Mouse (Mus musculus) CH12.LX (cell line): ENCODE results near the gene Nectin2. TPM values are rescaled to one million over a fixed set of nuclear protein-coding genes. Genes with fewer than 3 reads are reported as not detected.

Experiments
- DNase-seq: peaks from one replicate; pipeline ENCODE4 v3.0.0-alpha.2; 2013; ENCODE audit errors: extremely low read depth
- H3K27ac ChIP-seq: 2 replicates; pipeline ENCODE4 v1.5.1; 2012; ENCODE audit warnings: low read depth, mild to moderate bottlenecking, control low read depth, moderate library complexity; ENCODE audit not compliant: insufficient read depth
- H3K27me3 ChIP-seq: replicated peaks from 2 replicates; pipeline ENCODE3; 2012; ENCODE audit warnings: inconsistent platforms
- H3K36me3 ChIP-seq, 2 experiments: replicated peaks in 1 of 2; 2 replicates each; pipeline versions ENCODE3 to v1.6.1; 2012; ENCODE audit warnings: inconsistent platforms in 1 of 2, low read length in 1 of 2, mild to moderate bottlenecking in 1 of 2, mixed read lengths in 1 of 2, moderate library complexity in 1 of 2; ENCODE audit not compliant: control insufficient read depth in 1 of 2, insufficient read depth in 1 of 2
- H3K4me1 ChIP-seq, 2 experiments: 2 replicates each; pipeline ENCODE4 v1.6.1; 2012; ENCODE audit warnings: inconsistent platforms in 1 of 2, moderate library complexity in 1 of 2; ENCODE audit not compliant: insufficient read depth in 2 of 2, control insufficient read depth in 1 of 2
- H3K4me2 ChIP-seq: 2 replicates; pipeline ENCODE4 v1.6.1; 2012; ENCODE audit warnings: low read depth, mild to moderate bottlenecking, control low read depth; ENCODE audit not compliant: poor library complexity, insufficient read depth, severe bottlenecking
- H3K4me3 ChIP-seq, 3 experiments: fragments of 150-350 bp in 1 of 3; sonication (generic) in 1 of 3; replicated peaks in 1 of 3; 2 replicates each; pipeline versions ENCODE3 to v1.5.1; 2011 to 2012; ENCODE audit warnings: low read depth in 2 of 3, low read length in 2 of 3, mild to moderate bottlenecking in 2 of 3, moderate library complexity in 2 of 3, control low read depth in 1 of 3, improper control_type of control experiment in 1 of 3, inconsistent platforms in 1 of 3, mixed read lengths in 1 of 3; ENCODE audit not compliant: poor library complexity in 1 of 3
- H3K79me2 ChIP-seq: replicated peaks from 2 replicates; pipeline ENCODE4 v1.6.1; 2012; ENCODE audit warnings: mild to moderate bottlenecking, moderate library complexity; ENCODE audit not compliant: control insufficient read depth, poor library complexity, insufficient read depth, severe bottlenecking; ENCODE audit errors: extremely low read depth
- H3K9ac ChIP-seq: 2 replicates; pipeline ENCODE4 v1.6.1; 2012; ENCODE audit warnings: low read depth, mild to moderate bottlenecking, control low read depth, moderate library complexity; ENCODE audit not compliant: insufficient read depth
- H3K9me3 ChIP-seq: replicated peaks from 2 replicates; pipeline ENCODE3; 2012; ENCODE audit warnings: low read length, inconsistent platforms, mixed read lengths
- BHLHE40 ChIP-seq: IDR thresholded peaks from 2 replicates; pipeline ENCODE4 v1.6.1; 2011; ENCODE audit warnings: mild to moderate bottlenecking, low read depth, low read length, improper control_type of control experiment
- MAFK ChIP-seq: IDR thresholded peaks from 2 replicates; pipeline ENCODE4 v1.6.1; 2011; ENCODE audit warnings: low read length, improper control_type of control experiment; ENCODE audit not compliant: insufficient replicate concordance
- MAX ChIP-seq: IDR thresholded peaks from 2 replicates; pipeline ENCODE4 v1.6.1; 2011; ENCODE audit warnings: low read length, improper control_type of control experiment
- MAZ ChIP-seq: IDR thresholded peaks from 2 replicates; pipeline ENCODE4 v1.6.1; 2012; ENCODE audit warnings: low read depth, mild to moderate bottlenecking, inconsistent platforms, low read length, improper control_type of control experiment, moderate library complexity
- NELFE ChIP-seq: IDR thresholded peaks from 2 replicates; pipeline ENCODE4 v1.6.1; 2011; ENCODE audit warnings: low read depth, low read length, improper control_type of control experiment
- NRF1 ChIP-seq: IDR thresholded peaks from 2 replicates; pipeline ENCODE4 v1.6.1; 2014; ENCODE audit warnings: low read depth, mild to moderate bottlenecking, inconsistent platforms, low read length, improper control_type of control experiment, moderate library complexity
- PAX5 ChIP-seq: IDR thresholded peaks from 2 replicates; pipeline ENCODE4 v1.6.1; 2012; ENCODE audit warnings: low read length, inconsistent platforms, mixed read lengths
- POLR2A ChIP-seq: IDR thresholded peaks from 2 replicates; pipeline ENCODE4 v1.6.1; 2011; ENCODE audit warnings: low read depth, mild to moderate bottlenecking, improper control_type of control experiment, low read length
- TBP ChIP-seq: conservative IDR thresholded peaks from 2 replicates; pipeline ENCODE4 v1.6.1; 2011; ENCODE audit warnings: low read depth, low read length, improper control_type of control experiment
- USF1 ChIP-seq: IDR thresholded peaks from 2 replicates; pipeline ENCODE4 v1.6.1; 2014; ENCODE audit warnings: low read depth, mild to moderate bottlenecking, inconsistent platforms, low read length, improper control_type of control experiment
- ZC3H11A ChIP-seq: IDR thresholded peaks from 2 replicates; pipeline ENCODE4 v1.6.1; 2012; ENCODE audit warnings: low read depth, mild to moderate bottlenecking, inconsistent platforms, low read length, improper control_type of control experiment
- ZNF384 ChIP-seq: IDR thresholded peaks from 2 replicates; pipeline ENCODE4 v1.6.1; 2012; ENCODE audit warnings: low read depth, low read length, improper control_type of control experiment, inconsistent platforms
- dilution Hi-C: fragments of 300-500 bp; cut with MboI; formaldehyde crosslinking; loops from 2 replicates; pipeline ENCODE4 v1.14.3; 2020; ENCODE audit warnings: low sequenced_read_pairs; ENCODE audit not compliant: extremely low pct_unique_long_range_greater_than_20kb, extremely low pct_ligation_motif_present
- in situ Hi-C: fragments of 300-500 bp; cut with MboI; formaldehyde crosslinking; loops from 3 replicates; pipeline ENCODE4 v1.14.3; 2019; ENCODE audit warnings: low sequenced_read_pairs, low pct_ligation_motif_present, low pct_unique_long_range_greater_than_20kb, mixed read lengths
- polyA plus RNA-seq: library from polyadenylated mRNA; unstranded; fragments of >175 nt; gene quantifications from 2 replicates; pipeline ENCODE4 v1.2.1, GENCODE M21; 2012; ENCODE audit warnings: low read depth; ENCODE audit not compliant: insufficient read length
- total RNA-seq, 2 experiments: library from RNA; depleted of rRNA; stranded (reverse); fragments of 300-350 nt in 1 of 2; fragments of >200 nt in 1 of 2; gene quantifications; 2 replicates each; pipeline ENCODE4 v1.2.3; 2012 to 2014

Gene Nectin2
- total and polyA plus RNA-seq, 3 experiments, result 3.0 to 14.1 (median 6.3) TPM

DNA sequence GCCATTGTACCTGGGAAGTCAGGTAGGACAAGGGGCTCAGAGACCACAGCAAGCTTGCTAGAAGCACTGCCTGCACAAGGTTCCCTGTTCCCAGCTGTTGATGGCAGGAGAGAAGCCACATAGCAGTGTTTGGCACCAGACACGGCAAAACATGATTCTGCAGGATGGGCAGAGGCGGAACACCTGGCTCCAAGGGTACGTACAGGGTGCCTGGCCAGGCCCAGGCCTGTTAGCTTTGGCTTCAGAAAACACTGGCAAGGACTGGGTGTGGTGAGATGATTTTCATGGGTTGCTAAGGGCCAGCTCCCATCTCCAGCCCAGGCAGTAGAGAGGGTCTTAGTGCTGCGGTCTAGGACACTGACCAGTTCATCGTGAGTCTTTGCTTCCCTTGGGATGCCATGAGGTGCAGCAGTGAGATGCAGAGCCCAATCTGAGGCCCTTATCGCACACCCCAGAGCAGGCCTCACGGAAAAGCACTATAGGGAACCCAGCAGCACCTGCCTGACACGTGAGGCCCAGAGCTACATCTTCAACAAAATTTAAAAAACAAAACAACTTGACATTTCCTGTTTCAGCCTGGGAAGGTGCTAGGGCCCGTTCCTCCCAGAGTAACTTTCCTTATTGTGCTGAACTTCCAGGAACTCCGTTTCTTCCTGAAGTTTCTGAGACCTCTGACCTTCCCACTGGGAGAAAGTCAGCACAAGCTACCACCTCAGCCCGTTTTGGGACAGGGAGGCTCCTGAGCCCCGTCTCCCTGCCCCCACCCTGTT lies 49.8 kb downstream of the Nectin2 start:
- H3K9ac ChIP-seq, result no peak overlapping the region
- dilution Hi-C loops, result no loop called here
- peaks cover 5% of the 10 kb centered on the region for H3K9me3 ChIP-seq
- H3K27ac ChIP-seq, result peak overlapping the region; percentile 12; the same call in 1 of the 2 replicates
- H3K27me3 ChIP-seq, result no peaks in the 10 kb centered on the region
- no peak overlapping the region for H3K4me2 ChIP-seq
- peaks cover 53 to 86% of the 10 kb centered on the region in 2 experiments for H3K36me3 ChIP-seq
- no peak for DNase-seq
- no peaks in the 10 kb centered on the region for H3K79me2 ChIP-seq
- TF ChIP-seq NELFE (no peak), ZC3H11A (no peak), MAX (no peak), MAFK (no peak), BHLHE40 (peak; percentile 27; the same call in 1 of the 2 replicates), PAX5 (no peak), POLR2A (peak; percentile 32; the same call in 1 of the 2 replicates), USF1 (no peak), NRF1 (no peak)
- H3K4me3 ChIP-seq, result no peak overlapping the region
- in situ Hi-C loops, result no loop called here
- peaks cover 6 to 35% of the 10 kb centered on the region in 2 experiments; a peak in 3 of 4 replicates for H3K4me1 ChIP-seq

DNA sequence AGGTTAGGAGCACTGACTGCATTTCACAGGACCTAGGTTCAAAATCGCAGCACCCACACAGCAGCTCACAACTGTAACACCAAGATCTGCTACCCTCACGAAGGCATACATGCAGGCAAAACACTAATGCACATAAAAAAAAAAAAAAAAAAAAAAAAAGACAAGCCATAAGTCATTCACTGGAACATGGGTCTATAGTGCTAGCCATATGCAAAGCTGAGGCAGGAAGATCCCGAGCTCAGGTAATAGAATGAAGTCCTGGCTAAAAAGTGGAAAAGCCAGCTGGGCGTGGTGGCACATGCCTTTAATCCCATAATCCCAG lies 50.5 kb downstream of the Nectin2 start:
- Histone ChIP-seq H3K27me3 (no peaks in the 10 kb centered on the region), H3K4me1 (peaks cover 6 to 35% of the 10 kb centered on the region in 2 experiments; a peak in 3 of 4 replicates), H3K4me3 (no peak overlapping the region), H3K9me3 (peaks cover 5% of the 10 kb centered on the region), H3K4me2 (no peak overlapping the region), H3K9ac (no peak overlapping the region), H3K79me2 (no peaks in the 10 kb centered on the region), H3K27ac (no peak overlapping the region), H3K36me3 (peaks cover 49 to 79% of the 10 kb centered on the region in 2 experiments)
- peak; percentile 52 for TF ChIP-seq ZNF384
- no peak for TF ChIP-seq MAZ
- no peak for TF ChIP-seq TBP
- in situ Hi-C loops (no loop called here), dilution Hi-C loops (no loop called here)
- no peak for DNase-seq
